Mouse (Mus musculus): ENCODE results near the gene Aco1. TPM values are rescaled to one million over a fixed set of nuclear protein-coding genes. Genes with fewer than 3 reads are reported as not detected.
A peak's percentile ranks its signal among the peaks of the same experiment; 100 is the strongest.

The Aco1 gene
- total and polyA plus RNA-seq, 2 experiments from 2014 or later, result 40.0 to 59.6 TPM

GRCm38 (mm10) chr4:40134468-40135102 is 8.3 kb upstream of the Aco1 start:
- ATAC-seq, result peak; percentile 74
- TF ChIP-seq CTCF (IDR thresholded peaks at IDR 0.05; ENCODE audit: low read depth), result peak; percentile 83
- Histone ChIP-seq H3K9me3 (ENCODE audit: low read length) (no peaks in the 10 kb centered on the region), H3K27me3 (ENCODE audit: insufficient read depth, low read length) (no peaks in the 10 kb centered on the region), H3K9ac (no peak overlapping the region), H3K4me3 (ENCODE audit: low read depth, low read length) (no peak overlapping the region), H3K27ac (ENCODE audit: low read depth, low read length) (no peak overlapping the region), H3K4me2 (ENCODE audit: low read depth) (no peak overlapping the region), H3K4me1 (ENCODE audit: insufficient read depth) (no peaks in the 10 kb centered on the region), H3K36me3 (ENCODE audit: insufficient read depth) (no peaks in the 10 kb centered on the region)
- peak; percentile 84 for DNase-seq
- WGBS, result 19% methylated on average over 9 of the region's 9 CpGs

DNA sequence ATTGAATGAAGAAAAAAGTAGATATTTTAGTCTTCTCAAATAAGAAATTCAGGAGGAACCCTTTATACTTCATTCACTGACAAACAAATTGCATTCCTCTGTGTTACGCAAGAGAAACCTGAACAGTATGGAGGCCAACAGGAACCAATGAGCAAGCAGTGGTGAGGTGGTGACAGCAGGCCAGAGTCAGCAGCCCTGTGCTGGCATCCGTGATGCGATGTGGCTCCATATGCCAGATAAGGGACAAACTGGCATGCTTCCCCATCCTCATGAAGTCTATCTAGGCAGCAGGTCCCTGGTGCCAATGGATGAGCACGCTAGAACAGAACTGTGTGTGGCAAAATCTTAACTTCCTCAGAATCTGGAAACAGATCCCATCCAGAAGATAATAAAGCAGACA is 6.4 kb upstream of the Aco1 start:
- TF ChIP-seq CTCF (IDR thresholded peaks at IDR 0.05; ENCODE audit: low read depth), result no peak

GRCm38 (mm10) chr4:40139663-40140255 is 3.1 kb upstream of the Aco1 start:
- Histone ChIP-seq H3K4me1 (ENCODE audit: insufficient read depth) (peaks cover 11% of the 10 kb centered on the region), H3K9ac (no peak overlapping the region), H3K4me3 (ENCODE audit: low read depth, low read length) (no peak overlapping the region), H3K4me2 (ENCODE audit: low read depth) (no peak overlapping the region), H3K36me3 (ENCODE audit: insufficient read depth) (no peaks in the 10 kb centered on the region), H3K27me3 (ENCODE audit: insufficient read depth, low read length) (no peaks in the 10 kb centered on the region), H3K9me3 (ENCODE audit: low read length) (no peaks in the 10 kb centered on the region), H3K27ac (ENCODE audit: low read depth, low read length) (no peak overlapping the region)
- ATAC-seq (no peak), DNase-seq (no peak)
- TF ChIP-seq CTCF (IDR thresholded peaks at IDR 0.05; ENCODE audit: low read depth), result no peak
- WGBS, result 82% methylated on average over 3 of the region's 3 CpGs

More for the DNA sequence above, 6.4 kb upstream of the Aco1 start:
- Histone ChIP-seq H3K36me3 (ENCODE audit: insufficient read depth) (no peaks in the 10 kb centered on the region), H3K4me2 (ENCODE audit: low read depth) (no peak overlapping the region), H3K4me3 (ENCODE audit: low read depth, low read length) (no peak overlapping the region), H3K9ac (no peak overlapping the region), H3K4me1 (ENCODE audit: insufficient read depth) (no peaks in the 10 kb centered on the region), H3K27ac (ENCODE audit: low read depth, low read length) (no peak overlapping the region), H3K27me3 (ENCODE audit: insufficient read depth, low read length) (no peaks in the 10 kb centered on the region), H3K9me3 (ENCODE audit: low read length) (no peaks in the 10 kb centered on the region)
- 82% methylated on average over 4 of the region's 4 CpGs for WGBS
- ATAC-seq (no peak), DNase-seq (no peak)

DNA sequence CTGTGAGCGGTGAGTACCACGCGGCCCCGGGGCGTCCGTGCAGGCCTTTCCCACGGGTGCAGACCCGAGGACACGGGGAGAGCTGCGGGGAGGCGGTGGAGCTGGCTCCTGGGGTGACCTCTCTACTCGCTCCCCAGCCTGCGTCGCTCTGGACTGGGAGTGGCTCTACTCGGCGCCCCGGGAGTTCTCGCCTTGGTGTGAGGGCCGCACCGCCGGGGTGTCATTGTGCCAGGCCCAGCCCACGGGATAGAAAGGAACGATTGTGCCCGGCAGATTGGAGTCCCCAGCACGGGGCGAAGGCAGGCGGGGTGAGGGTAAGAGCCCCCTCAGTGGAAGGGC is 621 bp downstream of the Aco1 start:
- Histone ChIP-seq H3K4me2 (ENCODE audit: low read depth) (peak overlapping the region; percentile 69), H3K9ac (peak overlapping the region; percentile 91), H3K27ac (ENCODE audit: low read depth, low read length) (peak overlapping the region; percentile 95), H3K36me3 (ENCODE audit: insufficient read depth) (no peaks in the 10 kb centered on the region), H3K27me3 (ENCODE audit: insufficient read depth, low read length) (no peaks in the 10 kb centered on the region), H3K9me3 (ENCODE audit: low read length) (no peaks in the 10 kb centered on the region), H3K4me3 (ENCODE audit: low read depth, low read length) (peak overlapping the region; percentile 88), H3K4me1 (ENCODE audit: insufficient read depth) (peaks cover 16% of the 10 kb centered on the region)
- TF ChIP-seq CTCF (IDR thresholded peaks at IDR 0.05; ENCODE audit: low read depth), result no peak
- WGBS, result under 1% methylated on average over 27 of the region's 27 CpGs
- ATAC-seq (no peak), DNase-seq (no peak)

- no peak for TF ChIP-seq CTCF (IDR thresholded peaks at IDR 0.05; ENCODE audit: low read depth)
- Histone ChIP-seq H3K4me2 (ENCODE audit: low read depth) (peak overlapping the region; percentile 69), H3K4me3 (ENCODE audit: low read depth, low read length) (peak overlapping the region; percentile 88), H3K27me3 (ENCODE audit: insufficient read depth, low read length) (no peaks in the 10 kb centered on the region), H3K36me3 (ENCODE audit: insufficient read depth) (no peaks in the 10 kb centered on the region), H3K9me3 (ENCODE audit: low read length) (no peaks in the 10 kb centered on the region), H3K9ac (0 out of 2 replicates have a peak overlapping the region, but pooled peaks have one; percentile 91), H3K27ac (ENCODE audit: low read depth, low read length) (no peak overlapping the region), H3K4me1 (ENCODE audit: insufficient read depth) (peaks cover 16% of the 10 kb centered on the region)
- ATAC-seq, result no peak
- 31% methylated on average over 1 of the region's 1 CpGs for WGBS
- no peak for DNase-seq
Measured at GRCm38 (mm10) chr4:40144543-40144942, 1.7 kb downstream of the Aco1 start.

DNA sequence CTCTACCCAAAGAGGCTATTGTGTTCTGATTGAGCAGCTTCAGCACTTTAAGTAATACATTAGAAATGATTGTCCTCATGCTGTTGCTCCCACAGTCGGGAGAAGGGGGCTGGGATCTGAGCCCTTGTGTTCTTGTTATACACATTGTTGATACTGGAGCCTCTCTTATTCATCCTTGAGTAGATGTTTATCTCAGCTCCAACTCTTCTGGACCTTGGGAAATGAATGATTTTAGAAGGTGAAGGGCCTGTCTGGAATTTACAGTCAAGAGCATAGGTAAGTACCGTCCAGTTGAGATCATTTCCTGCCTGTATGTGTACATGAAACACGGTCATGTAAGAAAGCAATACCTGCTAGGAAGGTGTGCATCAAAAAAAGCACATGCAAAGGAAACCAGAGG is 2.1 kb downstream of the Aco1 start:
- Histone ChIP-seq H3K4me3 (ENCODE audit: low read depth, low read length) (no peak overlapping the region), H3K4me1 (ENCODE audit: insufficient read depth) (peaks cover 16% of the 10 kb centered on the region), H3K4me2 (ENCODE audit: low read depth) (peak overlapping the region; percentile 69; the same call in 1 of the 2 replicates), H3K9ac (no peak overlapping the region), H3K27ac (ENCODE audit: low read depth, low read length) (no peak overlapping the region), H3K27me3 (ENCODE audit: insufficient read depth, low read length) (no peaks in the 10 kb centered on the region), H3K36me3 (ENCODE audit: insufficient read depth) (no peaks in the 10 kb centered on the region), H3K9me3 (ENCODE audit: low read length) (no peaks in the 10 kb centered on the region)
- WGBS, result 65% methylated on average over 3 of the region's 3 CpGs
- no peak for TF ChIP-seq CTCF (IDR thresholded peaks at IDR 0.05; ENCODE audit: low read depth)
- no peak for DNase-seq
- ATAC-seq, result no peak

DNA sequence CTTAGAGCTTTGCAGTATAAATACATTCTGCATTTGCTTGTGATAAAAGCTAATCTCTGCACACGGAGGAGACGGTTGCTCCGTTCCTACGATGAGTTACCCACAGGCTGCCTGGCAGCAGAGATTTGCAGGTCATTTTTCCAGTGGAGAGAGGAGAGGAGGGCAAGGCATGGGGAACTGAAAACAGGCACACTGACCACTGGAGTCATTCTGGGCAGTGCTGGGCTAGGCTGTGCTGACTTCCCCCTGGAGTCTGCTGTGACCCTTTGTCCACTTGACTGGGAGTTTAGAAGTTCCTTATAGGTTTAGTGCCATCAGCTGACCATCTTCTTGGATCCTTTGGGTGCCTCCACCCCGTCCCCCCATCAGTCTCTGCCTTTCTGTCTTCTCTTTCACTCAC is 5.4 kb downstream of the Aco1 start:
- Histone ChIP-seq H3K9me3 (ENCODE audit: low read length) (no peaks in the 10 kb centered on the region), H3K9ac (no peak overlapping the region), H3K36me3 (ENCODE audit: insufficient read depth) (no peaks in the 10 kb centered on the region), H3K27me3 (ENCODE audit: insufficient read depth, low read length) (no peaks in the 10 kb centered on the region), H3K4me2 (ENCODE audit: low read depth) (no peak overlapping the region), H3K4me3 (ENCODE audit: low read depth, low read length) (no peak overlapping the region), H3K27ac (ENCODE audit: low read depth, low read length) (no peak overlapping the region), H3K4me1 (ENCODE audit: insufficient read depth) (peaks cover 11% of the 10 kb centered on the region; the same call in 1 of the 2 replicates)
- DNase-seq, result no peak
- 95% methylated on average over 5 of the region's 5 CpGs for WGBS
- TF ChIP-seq CTCF (IDR thresholded peaks at IDR 0.05; ENCODE audit: low read depth), result no peak
- ATAC-seq, result no peak
